Mouse (Mus musculus) thymus, postnatal 10 days (tissue): ENCODE measurements at regions not wholly inside any gene's neighbourhood (a gene's known extent, or its start where the extent isn't known, plus 50 kb on each side); places are given as distances from the start of the nearest gene placed in this dataset.
A peak's percentile ranks its signal among the peaks of the same experiment; 100 is the strongest.
"Not testable (repeated sequence)": the region's sequence is repeated elsewhere in the genome, so short reads cannot be mapped to it uniquely, and the experiment has no call there.

Source experiments
- DNase-seq, 2 experiments: peaks; one replicate each; pipeline ENCODE4 v3.0.0; 2021; ENCODE audit warnings: low spot score in 2 of 2

DNA sequence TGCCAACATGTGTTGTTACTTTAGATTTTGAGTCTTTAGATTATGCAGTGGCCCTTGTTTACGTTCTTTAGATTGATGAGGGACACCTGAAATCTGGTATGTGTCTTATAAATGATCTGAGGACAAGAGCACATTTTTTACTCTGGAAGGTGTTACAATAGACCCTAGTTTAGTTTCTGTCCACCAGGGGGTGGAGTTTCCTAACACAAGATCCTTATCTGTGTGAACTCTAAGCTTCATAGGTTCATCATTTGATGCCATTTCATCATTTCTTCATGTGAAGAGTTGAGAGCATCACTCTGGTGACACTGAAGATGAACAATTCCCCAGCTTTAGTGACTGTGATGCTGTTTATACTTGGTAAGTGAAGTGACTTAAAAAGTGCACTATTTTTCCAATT is 825.5 kb downstream of the Dad1 start:
- DNase-seq: not testable (repeated sequence)

DNA sequence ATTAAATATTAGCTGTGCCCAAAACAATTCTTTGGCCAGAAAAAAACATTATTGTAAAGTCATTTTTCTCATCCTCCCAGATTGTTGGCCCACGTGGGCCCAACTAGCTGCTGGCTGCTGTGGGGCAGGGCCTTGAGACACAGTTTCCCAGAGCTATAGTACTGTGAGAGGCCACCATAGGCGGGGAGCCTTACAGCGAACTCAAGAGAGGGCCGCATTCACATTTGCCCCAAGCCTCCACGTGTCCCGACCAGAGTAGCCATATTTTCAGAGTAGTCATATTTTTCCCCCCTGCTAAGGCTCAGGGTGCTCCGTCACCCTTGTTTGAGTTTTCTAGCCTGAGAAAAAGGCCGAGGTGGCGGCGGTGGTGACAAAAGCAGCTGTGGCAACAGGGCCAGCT is 826.3 kb downstream of the Dad1 start:
- DNase-seq: not testable (repeated sequence)

DNA sequence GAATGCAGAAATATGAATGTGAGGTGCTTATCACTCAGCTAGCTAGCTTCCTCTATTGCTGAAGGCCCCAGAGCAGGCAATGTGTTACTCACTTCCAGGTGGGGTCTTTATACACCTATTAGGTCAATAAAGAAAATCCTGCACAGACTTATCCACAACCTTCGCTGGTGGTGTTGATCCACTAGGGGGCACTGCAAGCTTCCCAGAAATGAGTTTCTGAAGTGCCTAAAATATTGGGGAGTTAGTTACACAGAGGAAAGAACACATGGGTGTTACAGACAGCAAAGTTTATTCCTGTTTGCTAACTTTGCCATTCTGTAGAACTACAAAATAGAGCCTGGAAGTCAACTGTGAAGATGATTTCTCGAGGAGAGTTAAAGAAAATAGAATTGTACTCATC is 836.9 kb downstream of the Dad1 start:
- DNase-seq: peak in 1 of 2 experiments; percentile 38

DNA sequence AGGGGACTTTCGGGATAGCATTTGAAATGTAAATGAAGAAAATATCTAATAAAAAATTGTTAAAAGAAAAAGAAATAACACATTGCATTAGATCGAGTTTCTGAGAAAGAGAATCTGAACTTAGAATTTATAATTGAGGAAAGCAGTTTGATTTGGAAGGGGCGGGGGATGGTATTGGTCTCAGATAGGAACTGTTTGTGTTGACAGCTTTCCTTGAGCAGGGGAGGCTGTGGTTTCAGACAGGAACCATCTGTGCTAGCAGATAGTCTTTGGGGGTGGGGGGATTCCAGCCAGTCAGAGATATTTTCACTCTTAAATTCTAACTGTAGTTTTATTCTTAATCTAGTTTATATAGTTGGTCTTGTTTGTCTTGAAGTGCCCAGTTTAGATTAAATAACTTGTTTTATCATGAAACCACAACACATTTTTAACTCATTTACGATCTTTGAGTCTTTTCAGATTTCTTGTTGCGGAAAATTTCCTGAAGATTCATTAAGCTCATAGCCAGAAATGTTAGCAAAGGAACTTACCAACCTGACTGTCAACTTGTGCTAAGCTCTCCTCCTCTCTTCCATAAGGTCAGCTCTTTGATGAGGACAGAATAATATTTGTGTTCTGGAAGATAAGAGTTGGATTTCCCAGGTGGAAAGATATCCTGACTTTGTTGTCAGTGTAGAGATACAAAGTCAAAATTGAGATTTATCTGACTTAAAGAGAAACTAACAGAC is 846.2 kb downstream of the Dad1 start:
- not testable (repeated sequence) for DNase-seq

DNA sequence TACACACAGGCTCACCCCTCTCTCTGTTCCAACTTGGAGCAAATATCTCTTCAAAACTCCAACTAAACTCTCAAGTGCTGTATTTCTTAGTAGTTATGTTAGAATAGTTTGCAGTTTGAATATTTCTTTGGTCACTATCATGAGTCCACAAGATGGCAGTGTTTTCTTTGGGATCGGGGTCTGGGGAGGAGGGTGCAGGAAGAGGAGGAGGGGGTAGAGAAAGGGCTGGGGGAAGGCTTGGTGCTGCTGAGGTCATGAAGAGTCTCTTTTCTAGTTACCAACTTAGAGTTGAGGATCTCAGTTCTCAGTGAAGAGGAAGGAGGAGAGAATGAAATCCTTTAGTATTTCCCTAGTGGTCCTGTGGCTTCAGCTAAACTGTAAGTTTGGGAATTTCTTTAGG is 863.6 kb downstream of the Dad1 start:
- not testable (repeated sequence) for DNase-seq

DNA sequence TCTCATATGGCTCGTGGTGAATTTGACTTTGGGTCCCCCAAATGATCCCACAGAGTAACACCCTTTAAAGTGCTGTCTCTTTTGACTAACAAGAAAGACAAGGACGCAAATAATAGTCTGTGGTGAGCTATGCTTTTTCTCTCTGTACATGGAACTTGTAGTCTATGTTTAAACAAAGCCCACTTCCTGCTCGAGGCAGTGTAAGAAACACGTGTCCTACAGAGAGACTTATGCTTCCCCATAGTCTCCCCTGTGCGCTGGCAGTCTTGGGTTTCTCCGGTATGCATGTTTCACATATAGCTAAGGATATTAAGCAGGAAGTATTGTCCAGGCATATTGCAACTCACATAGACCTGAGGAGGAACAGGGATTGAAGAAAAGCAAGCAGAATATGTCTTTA is 879.0 kb upstream of the Olfr1507 start:
- not testable (repeated sequence) for DNase-seq

DNA sequence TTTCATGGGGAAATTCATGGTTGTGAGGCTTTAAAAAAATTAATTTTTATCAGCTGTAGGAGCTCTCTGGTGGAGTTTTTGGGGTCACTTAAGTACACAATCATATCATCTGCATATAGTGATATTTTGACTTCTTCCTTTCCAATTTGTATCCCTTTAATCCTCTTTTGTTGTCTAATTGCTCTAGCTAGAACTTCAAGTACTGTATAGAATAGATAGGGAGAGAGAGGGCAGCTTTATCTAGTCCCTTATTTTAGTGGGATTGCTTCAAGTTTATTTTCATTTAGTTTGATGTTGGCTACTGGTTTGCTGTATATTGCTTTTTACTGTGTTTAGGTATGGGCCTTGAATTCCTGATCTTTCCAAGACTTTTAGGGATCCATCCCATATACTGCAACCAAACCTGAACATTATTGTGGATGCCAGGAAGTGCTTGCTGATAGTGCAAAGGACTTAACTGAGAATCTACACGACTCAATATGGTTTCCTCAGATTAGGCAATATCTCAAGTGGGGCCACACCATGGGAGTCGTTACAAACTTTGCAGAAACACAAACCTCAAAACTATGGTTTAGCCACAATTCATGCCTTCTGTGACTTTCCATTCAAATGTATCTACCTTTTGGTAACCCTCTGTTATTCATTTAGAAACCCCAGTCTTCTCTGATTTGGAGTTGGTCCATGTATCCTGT is 878.4 kb upstream of the Olfr1507 start:
- DNase-seq: not testable (repeated sequence)

DNA sequence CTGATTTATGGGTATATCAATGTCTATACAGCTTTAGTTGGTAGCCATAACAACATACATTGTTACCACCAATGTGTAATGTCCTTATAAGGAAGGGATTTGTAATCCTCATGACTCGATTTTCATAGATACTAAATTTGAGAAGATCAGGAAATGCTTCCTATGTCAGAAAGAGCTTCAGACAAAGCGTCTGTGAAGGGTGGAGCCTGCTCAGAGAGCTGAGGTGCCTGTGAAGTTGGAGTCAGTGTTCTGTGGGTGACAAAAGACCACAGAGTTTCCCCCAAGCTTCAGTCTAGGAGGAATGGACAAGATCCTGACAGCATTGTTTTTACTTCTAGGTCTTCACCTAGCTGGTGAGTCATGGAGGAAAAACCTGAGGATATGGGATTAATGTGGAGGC is 874.2 kb upstream of the Olfr1507 start:
- no peak for DNase-seq

DNA sequence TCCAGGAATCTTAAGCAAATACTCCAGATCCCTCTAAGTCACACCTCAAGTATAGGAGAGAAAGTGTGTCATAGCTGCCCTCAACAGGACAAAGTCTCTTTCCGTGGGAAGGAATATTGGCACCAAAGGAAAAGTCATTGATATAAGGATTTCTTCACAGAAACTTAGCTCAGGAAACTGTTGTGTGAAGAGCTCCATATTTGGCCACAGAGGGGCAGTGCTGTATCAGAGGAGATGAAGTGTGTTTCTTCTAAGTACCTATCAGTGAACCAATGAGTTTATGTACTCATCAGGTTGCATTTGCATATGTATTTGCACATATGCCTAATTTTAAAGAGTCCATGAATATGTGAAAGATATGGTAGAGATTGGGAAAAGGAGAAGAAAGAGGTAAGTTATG is 871.9 kb upstream of the Olfr1507 start:
- DNase-seq: not testable (repeated sequence)

DNA sequence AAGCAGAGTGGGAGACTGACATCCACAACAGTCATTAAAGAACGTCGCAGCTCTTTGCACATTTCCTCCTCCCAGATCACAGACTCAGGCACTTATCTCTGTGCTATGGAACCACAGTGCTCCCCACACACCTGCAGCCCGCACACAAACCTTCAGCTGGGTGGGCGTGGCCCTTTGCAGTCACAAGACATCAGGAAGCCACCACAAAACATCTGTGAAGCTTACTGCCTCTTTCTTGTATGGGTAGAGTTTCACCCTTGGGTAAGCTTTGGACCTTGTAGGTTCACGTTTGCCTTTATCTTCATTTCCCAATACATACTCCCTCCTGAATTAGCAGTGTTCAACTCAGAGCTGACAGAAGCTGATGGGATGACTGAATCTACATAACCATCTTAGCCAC is 868.4 kb upstream of the Olfr1507 start:
- DNase-seq: peak; percentile 75 to 81

DNA sequence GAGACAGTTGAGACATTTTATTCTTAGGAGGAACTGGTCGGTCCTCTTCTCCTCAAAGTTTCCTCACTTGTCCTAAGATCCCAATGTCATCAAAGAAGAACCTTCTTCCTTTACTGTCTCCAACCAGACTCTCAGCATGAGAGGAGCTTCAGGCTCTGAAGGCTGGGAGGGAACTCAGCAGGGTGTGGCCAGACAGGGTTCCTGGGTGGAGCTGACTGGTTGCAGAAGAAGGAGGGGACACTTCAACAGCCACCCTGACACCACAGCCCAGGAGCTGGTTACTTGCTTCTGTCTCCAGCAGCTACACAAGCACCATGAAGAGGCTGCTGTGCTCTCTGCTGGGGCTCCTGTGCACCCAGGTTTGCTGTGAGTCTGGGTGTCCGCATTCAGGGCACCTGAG is 866.5 kb upstream of the Olfr1507 start:
- DNase-seq: not testable (repeated sequence)

DNA sequence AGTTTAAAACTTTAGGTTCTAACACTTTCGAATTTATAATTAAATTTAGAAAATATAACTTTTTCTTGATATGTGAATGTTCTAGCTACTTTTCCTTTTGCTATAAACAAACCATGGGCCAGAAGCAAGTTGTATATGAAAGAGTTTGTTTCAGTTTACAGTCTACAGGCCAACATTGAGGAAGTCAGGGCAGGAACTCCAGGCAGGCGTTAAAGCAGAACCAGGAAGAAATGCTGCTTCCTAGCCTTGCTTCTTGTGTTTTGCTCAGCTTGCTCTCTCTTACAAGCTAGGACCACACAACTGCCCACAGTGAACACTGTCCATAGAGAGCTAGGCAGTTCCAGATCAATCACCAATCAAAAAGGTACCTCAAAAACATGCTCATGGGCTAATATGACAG is 861.9 kb upstream of the Olfr1507 start:
- DNase-seq: not testable (repeated sequence)

DNA sequence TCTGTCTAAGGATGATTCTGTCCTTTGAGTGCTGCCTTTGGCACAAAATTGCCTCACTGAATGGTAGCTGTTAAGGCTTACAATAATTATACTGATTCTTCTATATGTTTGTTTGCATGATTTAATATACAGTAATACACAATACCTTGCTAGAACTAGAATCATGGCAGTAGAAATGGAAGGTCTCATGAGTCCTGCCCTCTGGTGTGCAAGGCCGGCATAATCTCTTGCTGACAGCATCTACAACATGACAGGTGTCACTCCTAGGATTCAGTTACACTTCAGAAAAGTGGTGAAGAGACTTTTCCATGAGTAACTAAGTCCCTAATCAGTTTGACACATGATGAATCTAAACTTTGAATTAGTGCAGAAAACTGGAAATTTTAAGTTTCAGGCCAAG is 861.2 kb upstream of the Olfr1507 start:
- not testable (repeated sequence) for DNase-seq

DNA sequence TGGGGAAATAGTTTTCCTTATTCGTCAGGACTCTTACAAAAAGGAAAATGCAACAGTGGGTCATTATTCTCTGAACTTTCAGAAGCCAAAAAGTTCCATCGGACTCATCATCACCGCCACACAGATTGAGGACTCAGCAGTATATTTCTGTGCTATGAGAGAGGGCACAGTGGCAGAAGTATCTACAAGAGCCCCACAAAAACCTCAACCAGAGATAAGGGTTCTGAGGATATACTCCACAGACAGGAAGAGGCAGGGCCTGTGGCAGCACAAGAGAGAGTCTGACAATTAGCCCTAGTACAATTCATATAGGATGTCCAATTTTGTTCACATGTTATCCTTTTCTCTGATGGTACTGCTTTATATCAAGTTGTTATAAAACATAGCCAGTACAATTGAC is 855.9 kb upstream of the Olfr1507 start:
- not testable (repeated sequence) for DNase-seq

DNA sequence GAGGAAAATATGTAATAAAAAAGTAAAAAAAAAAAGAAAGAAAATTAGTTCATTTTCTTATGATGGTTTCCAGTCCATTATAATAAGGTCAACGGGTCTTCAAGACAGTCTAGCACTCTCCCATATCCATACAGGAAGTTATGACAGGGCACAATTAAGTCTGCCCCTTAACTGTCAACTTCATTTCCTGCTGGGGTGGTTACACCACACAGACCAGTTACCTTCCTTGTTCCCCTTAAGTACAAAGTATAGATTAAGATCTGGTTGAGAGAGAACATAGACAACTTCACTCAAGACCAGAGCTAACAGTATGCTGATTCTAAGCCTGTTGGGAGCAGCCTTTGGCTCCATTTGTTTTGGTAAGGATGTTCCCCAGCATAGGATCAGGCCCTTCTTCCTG is 855.2 kb upstream of the Olfr1507 start:
- not testable (repeated sequence) for DNase-seq

DNA sequence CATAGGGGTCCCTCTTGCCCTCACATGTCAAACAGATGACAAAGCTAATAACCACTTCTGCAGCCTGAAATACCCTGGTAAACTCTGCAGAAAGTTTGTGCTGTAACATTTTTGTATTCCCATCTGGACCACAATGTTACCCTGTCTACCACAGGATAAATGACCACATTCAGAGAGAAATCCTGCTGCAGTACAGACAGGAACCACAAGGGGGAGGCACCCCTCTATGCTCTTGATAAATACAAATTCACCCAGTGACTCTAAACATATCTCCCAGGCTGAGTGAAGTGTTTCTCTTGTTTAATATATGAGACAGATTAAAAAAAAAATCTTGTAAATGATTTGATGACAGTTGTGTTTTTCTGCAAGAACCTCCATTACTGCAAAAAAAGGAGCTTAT is 853.6 kb upstream of the Olfr1507 start:
- peak in 1 of 2 experiments; percentile 50 for DNase-seq

DNA sequence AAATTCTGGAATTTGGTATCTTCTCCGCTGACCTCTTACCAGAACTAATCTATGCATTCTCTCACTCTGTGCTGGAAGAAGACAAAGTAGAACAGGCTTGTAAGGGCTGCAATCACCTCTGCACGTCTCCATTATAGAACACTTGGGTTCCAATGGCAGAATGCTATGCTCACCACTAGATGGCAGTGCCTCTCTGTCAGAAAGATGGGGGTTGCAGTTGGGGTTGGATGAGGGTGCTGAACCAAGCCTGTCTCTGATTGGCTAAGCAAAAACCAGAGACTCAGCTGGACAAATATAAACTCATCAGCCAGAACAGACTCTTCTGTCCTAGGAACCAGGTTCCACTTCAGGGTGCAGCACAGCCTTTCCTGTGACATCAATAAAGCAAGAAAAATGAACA is 850.0 kb upstream of the Olfr1507 start:
- peak; percentile 40 to 43 for DNase-seq

DNA sequence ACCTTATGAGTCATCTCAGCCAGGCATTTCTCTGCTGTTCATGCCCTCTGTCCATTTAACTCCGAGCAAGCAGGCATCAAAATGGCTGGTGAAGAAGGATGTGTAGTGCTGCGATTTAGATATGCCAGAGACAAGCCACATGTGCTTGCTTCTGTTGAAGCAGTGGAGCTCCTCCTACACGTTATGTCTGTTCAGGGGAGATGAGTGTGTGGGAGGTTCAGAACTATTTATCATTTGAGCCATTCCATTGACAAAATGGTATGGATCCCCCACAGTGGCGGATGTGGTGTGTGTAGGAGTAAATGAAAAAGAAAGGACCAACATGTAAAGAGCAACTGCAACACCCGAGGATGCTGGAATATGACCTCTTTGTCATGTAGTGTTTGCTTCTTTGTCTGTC is 848.3 kb upstream of the Olfr1507 start:
- not testable (repeated sequence) for DNase-seq

DNA sequence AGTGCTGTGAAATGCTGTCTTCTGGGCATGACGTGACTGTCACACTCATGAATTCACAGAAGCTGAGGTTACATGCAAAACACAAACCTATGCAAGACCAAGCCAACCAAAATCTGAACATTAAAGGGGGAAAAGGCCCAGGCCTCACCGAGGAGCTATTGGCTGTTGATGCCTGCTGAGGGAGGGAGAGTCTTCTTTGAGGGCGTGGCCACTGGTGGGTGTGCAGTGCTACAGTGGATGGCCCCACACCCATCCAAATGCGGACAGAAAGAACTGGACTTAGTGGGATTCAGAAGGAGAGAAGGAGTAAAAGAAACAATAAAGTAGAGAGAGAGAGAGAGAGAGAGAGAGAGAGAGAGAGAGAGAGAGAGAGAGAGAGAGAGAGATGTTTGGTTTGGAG is 843.6 kb upstream of the Olfr1507 start:
- not testable (repeated sequence) for DNase-seq

DNA sequence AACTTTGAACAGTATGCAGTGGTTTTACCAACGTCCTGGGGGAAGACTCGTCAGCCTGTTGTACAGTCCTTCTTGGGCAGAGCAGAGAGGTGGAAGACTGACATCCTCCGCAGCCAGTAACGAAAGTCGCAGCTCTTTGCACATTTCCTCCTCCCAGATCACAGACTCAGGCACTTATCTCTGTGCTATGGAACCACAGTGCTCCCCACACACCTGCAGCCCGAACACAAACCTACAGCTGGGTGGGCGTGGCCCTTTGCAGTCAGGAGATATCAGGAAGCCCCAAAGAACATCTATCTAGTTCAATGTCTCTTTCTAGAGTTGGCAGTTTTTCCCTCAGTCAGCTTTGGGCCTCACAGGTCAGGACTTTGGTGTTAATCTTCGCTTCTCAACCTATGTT is 841.9 kb upstream of the Olfr1507 start:
- peak in 1 of 2 experiments; percentile 18 for DNase-seq

DNA sequence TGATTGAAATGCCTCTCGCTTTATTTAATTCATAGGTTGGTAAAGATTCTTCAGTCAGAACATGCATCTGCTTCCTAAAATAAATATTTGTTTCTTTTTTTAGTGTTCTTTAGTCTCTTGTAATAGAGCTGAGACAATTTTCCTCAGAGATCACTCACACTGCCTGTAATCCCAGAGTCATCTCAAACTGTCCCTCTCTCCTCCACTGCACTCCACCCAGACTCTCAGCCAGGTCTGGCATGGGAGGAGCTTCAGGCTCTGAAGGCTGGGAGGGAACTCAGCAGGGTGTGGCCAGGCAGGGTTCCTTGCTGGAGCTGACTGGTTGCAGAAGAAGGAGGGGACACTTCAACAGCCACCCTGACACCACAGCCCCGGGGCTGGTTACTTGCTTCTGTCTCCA is 841.2 kb upstream of the Olfr1507 start:
- not testable (repeated sequence) for DNase-seq

DNA sequence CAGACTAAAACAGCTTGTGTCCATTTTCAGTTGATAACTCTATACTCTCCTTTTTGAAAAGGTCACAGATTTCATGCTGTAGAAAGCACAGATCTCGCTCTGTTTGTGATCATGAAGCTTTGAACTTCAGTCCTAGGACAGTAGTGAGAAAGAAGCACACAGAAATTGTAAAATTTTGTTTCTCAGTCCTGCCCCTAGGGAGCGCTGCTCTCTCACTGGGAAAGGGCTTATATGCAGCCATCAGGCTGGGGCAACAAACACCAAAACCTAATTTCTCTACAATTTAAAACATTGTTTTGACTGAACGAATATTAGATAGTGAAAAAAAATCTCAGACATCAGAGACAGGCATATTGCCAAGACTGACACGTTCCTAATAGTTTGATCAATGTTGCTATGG is 838.9 kb upstream of the Olfr1507 start:
- DNase-seq: not testable (repeated sequence)

DNA sequence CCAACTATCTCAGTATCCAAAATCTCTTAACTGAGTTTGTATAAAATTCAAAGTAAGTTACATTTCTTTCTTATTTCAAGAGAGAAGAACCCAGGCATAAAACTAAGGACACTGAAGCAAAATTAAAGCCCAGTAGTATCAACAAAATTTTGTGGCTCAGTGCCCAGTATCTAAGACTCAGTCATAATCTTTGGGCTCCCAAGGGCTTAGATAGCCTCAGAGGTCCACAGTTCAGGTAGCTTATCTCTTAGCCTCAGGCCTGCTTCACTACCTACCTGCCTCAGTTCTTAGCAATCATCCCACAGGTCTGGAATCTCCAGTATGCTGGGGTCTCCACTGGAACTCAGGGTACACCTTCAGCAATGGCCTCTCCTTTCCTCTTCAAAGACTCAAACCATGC is 835.6 kb upstream of the Olfr1507 start:
- DNase-seq: not testable (repeated sequence)
